Mouse (Mus musculus) stomach, postnatal 0 days (tissue): ENCODE measurements around the gene Hoxc6. TPM values are rescaled to one million over a fixed set of nuclear protein-coding genes. Genes with fewer than 3 reads are reported as not detected.

Experiments used
- ATAC-seq: fragments of 200-750 bp; cut with Nextera tagmentation; 2 replicates; pipeline ENCODE4 v1.8.0; 2017; ENCODE audit not compliant: low FRiP score, low TSS enrichment
- DNase-seq: peaks from one replicate; pipeline ENCODE4 v3.0.0-alpha.2; 2016; ENCODE audit warnings: low spot score
- H3K27ac ChIP-seq: fragments of 300-500 bp; sonication (generic); replicated peaks from 2 replicates; pipeline ENCODE4 v1.5.1; 2014; ENCODE audit warnings: mild to moderate bottlenecking, control low read depth
- H3K27me3 ChIP-seq: fragments of 300-500 bp; sonication (generic); 2 replicates; pipeline ENCODE4 v1.6.1; 2014; ENCODE audit warnings: low read length; ENCODE audit not compliant: control insufficient read depth, insufficient read depth
- H3K36me3 ChIP-seq: fragments of 300-500 bp; sonication (generic); 2 replicates; pipeline ENCODE4 v1.6.1; 2014; ENCODE audit warnings: low read length, mixed read lengths; ENCODE audit not compliant: control insufficient read depth, insufficient read depth
- H3K4me1 ChIP-seq: fragments of 300-500 bp; sonication (generic); replicated peaks from 2 replicates; pipeline ENCODE4 v1.6.1; 2014; ENCODE audit warnings: antibody characterized with exemption; ENCODE audit not compliant: control insufficient read depth, insufficient read depth
- H3K4me2 ChIP-seq: fragments of 300-500 bp; sonication (generic); replicated peaks from 2 replicates; pipeline ENCODE4 v1.6.1; 2014; ENCODE audit warnings: low read depth, mild to moderate bottlenecking, control low read depth, moderate library complexity
- H3K4me3 ChIP-seq: fragments of 300-500 bp; sonication (generic); 2 replicates; pipeline ENCODE4 v1.5.1; 2014; ENCODE audit warnings: low read depth, low read length, control low read depth
- H3K9ac ChIP-seq: fragments of 300-500 bp; sonication (generic); 2 replicates; pipeline ENCODE4 v1.6.1; 2014; ENCODE audit warnings: mild to moderate bottlenecking, low read length, control low read depth, mixed read lengths
- H3K9me3 ChIP-seq: fragments of 300-500 bp; sonication (generic); 2 replicates; pipeline ENCODE4 v1.6.1; 2016; ENCODE audit warnings: low read length; ENCODE audit not compliant: control insufficient read depth
- CTCF ChIP-seq: IDR thresholded peaks from 2 replicates; pipeline ENCODE4 v1.5.1; 2016; ENCODE audit warnings: antibody characterized with exemption, low read depth, mild to moderate bottlenecking, moderate library complexity
- EP300 ChIP-seq: optimal IDR thresholded peaks from 2 replicates; pipeline ENCODE3; 2016; ENCODE audit warnings: antibody characterized with exemption
- WGBS: fragments of 180-500 bp; shearing (Covaris S2); extraction: QIAGEN DNeasy Blood & Tissue Kit; methylation state at CpG from one replicate; pipeline ENCODE4 v1.1.7; 2014; 5-methylcytosine and 5-hydroxymethylcytosine counted together
- polyA plus RNA-seq: library from polyadenylated mRNA; unstranded; fragments of >200 nt; fragmentation: Nextera tagmentation; extraction: Ambion mirVana; gene quantifications from 2 replicates; pipeline ENCODE4 v1.2.1, GENCODE M21; 2015

Gene Hoxc6
- polyA plus RNA-seq, 1 experiment from 2014 or later: 4.9 TPM

DNA sequence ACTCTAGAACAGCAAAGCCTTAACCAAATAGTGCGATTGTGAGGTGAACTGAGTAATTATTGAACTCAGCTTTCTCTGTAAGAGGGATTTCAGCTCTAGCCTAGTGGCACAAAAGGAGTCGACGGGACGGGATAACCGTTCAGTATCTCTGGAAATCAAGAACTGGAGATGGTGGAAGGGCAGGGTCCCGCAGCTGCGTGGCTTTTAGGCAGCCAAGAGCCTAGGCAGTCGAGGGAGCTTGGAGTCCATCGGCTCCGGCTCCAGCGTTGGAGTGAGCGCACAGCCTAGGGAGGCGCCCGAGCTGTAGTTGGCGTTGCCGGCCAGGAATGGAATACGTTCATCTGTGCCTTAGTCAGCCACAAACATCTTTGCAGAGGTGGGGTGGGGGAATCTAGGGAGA, 7.3 kb downstream of the Hoxc6 start:
- H3K27ac ChIP-seq: peak overlapping the region; percentile 75
- DNase-seq (no peak), ATAC-seq (no peak)
- H3K27me3 ChIP-seq: peaks cover 18% of the 10 kb centered on the region; the same call in 1 of the 2 replicates
- H3K4me1 ChIP-seq: no peaks in the 10 kb centered on the region
- H3K9me3 ChIP-seq: no peaks in the 10 kb centered on the region
- no peaks in the 10 kb centered on the region for H3K36me3 ChIP-seq
- no peak overlapping the region; the same call in 1 of the 2 replicates for H3K9ac ChIP-seq
- 0 out of 2 replicates have a peak overlapping the region, but pooled peaks have one; percentile 4 for H3K4me3 ChIP-seq
- 4% methylated on average over 17 of the region's 17 CpGs for WGBS
- H3K4me2 ChIP-seq: peak overlapping the region; percentile 26
- no peak for TF ChIP-seq CTCF

- H3K4me3 ChIP-seq: 0 out of 2 replicates have a peak overlapping the region, but pooled peaks have one; percentile 4
- 23% methylated on average over 5 of the region's 5 CpGs for WGBS
- DNase-seq (no peak), ATAC-seq (no peak)
- no peaks in the 10 kb centered on the region for H3K9me3 ChIP-seq
- no peak for TF ChIP-seq EP300
- no peak for TF ChIP-seq CTCF
- H3K4me1 ChIP-seq: no peaks in the 10 kb centered on the region
- peak overlapping the region; percentile 26 for H3K4me2 ChIP-seq
- H3K27ac ChIP-seq: peak overlapping the region; percentile 75
- peaks cover 16% of the 10 kb centered on the region; the same call in 1 of the 2 replicates for H3K27me3 ChIP-seq
- peak overlapping the region; percentile 41; the same call in 1 of the 2 replicates for H3K9ac ChIP-seq
- H3K36me3 ChIP-seq: no peaks in the 10 kb centered on the region
Measured at GRCm38 (mm10) chr15:103005797-103006196, 7.7 kb downstream of the Hoxc6 start.

GRCm38 (mm10) chr15:103006326-103006725, 8.3 kb downstream of the Hoxc6 start:
- Histone ChIP-seq H3K9ac (no peak overlapping the region), H3K9me3 (no peaks in the 10 kb centered on the region)

DNA sequence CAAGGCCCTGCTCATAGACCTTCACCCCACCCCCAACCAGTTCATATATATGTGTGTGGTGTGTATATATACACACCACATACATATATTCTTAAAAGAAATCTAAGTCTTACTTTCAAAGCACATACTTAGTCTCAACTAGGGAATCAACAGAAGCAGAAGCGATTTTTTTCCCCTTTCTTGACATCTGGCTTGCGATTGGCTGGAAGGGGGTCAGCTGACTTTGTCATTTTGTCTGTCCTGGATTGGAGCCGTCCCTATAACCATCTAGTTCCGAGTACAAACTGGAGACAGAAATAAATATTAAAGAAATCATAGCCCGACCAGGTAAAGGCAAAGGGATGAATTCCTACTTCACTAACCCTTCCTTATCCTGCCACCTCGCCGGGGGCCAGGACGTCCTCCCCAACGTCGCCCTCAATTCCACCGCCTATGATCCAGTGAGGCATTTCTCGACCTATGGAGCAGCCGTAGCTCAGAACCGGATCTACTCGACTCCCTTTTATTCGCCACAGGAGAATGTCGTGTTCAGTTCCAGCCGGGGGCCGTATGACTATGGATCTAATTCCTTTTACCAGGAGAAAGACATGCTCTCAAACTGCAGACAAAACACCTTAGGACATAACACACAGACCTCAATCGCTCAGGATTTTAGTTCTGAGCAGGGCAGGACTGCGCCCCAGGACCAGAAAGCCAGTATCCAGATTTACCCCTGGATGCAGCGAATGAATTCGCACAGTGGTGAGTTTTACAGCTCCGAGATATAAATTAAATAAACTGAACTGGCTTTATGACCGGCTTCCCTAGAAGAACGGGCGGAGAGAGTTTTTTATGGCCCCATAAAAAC, 11.4 kb downstream of the Hoxc6 start:
- Histone ChIP-seq H3K27me3 (peaks cover 14% of the 10 kb centered on the region; the same call in 1 of the 2 replicates), H3K9me3 (no peaks in the 10 kb centered on the region)
- 8% methylated on average over 27 of the region's 27 CpGs for WGBS

More at GRCm38 (mm10) chr15:103006326-103006725, 8.3 kb downstream of the Hoxc6 start:
- peak overlapping the region; percentile 75 for H3K27ac ChIP-seq
- DNase-seq: no peak
- no peak for TF ChIP-seq CTCF
- TF ChIP-seq EP300: no peak
- H3K36me3 ChIP-seq: no peaks in the 10 kb centered on the region
- H3K4me1 ChIP-seq: no peaks in the 10 kb centered on the region
- ATAC-seq: no peak
- WGBS: 8% methylated on average over 1 of the region's 1 CpGs
- H3K4me2 ChIP-seq: peak overlapping the region; percentile 26; the same call in 1 of the 2 replicates
- peaks cover 16% of the 10 kb centered on the region; the same call in 1 of the 2 replicates for H3K27me3 ChIP-seq
- no peak overlapping the region for H3K4me3 ChIP-seq

DNA sequence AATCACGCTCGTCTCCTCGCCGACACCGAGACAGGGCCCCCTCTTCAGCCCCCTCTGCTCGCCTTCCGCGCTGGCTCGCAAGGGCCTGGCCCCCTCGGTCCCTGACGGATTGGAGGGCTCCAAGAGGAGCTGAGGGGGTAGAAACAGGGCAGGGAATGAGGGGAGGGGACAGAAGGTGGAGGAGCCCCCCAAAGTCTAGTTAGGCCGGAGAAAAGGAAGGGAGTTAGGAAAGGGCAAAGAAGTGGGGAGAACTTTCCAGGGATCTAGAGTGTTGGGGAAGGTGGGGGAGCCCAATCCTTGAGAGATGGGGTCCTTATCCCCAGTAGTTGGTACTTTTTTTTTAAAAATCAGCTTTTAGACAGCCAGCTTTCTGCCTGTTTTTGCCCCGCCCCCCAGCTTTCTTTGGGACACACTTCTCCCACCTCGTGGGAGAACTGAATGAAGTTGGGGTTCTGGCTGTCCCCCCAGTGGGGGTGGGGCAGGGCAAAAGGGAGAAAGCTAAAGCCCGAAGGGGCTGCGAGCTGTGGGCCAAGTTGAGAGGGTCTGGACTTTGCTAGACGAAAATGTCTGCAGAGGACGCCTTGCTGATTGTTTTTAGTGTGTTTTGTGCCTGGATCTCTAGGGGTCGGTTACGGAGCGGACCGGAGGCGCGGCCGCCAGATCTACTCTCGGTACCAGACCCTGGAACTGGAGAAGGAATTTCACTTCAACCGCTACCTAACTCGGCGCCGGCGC, 12.2 kb downstream of the Hoxc6 start:
- DNase-seq (no peak), ATAC-seq (no peak)
- Histone ChIP-seq H3K9ac (peak overlapping the region; percentile 66), H3K4me3 (peak overlapping the region; percentile 41), H3K4me2 (peak overlapping the region; percentile 52), H3K9me3 (no peaks in the 10 kb centered on the region), H3K36me3 (no peaks in the 10 kb centered on the region), H3K4me1 (no peaks in the 10 kb centered on the region), H3K27me3 (peaks cover 14% of the 10 kb centered on the region; the same call in 1 of the 2 replicates), H3K27ac (peak overlapping the region; percentile 80)
- TF ChIP-seq CTCF (no peak), EP300 (no peak)
- 14% methylated on average over 31 of the region's 31 CpGs for WGBS

More for the DNA sequence above, 11.4 kb downstream of the Hoxc6 start:
- Histone ChIP-seq H3K27ac (peak overlapping the region; percentile 80), H3K9ac (peak overlapping the region; percentile 66), H3K4me1 (no peaks in the 10 kb centered on the region), H3K4me3 (peak overlapping the region; percentile 41), H3K36me3 (no peaks in the 10 kb centered on the region), H3K4me2 (peak overlapping the region; percentile 52)
- no peak for ATAC-seq
- no peak for DNase-seq
- TF ChIP-seq CTCF (no peak), EP300 (no peak)
